Mouse (Mus musculus) neural tube, embryonic 11.5 days (tissue): ENCODE results near the gene Trdmt1. TPM values are rescaled to one million over a fixed set of nuclear protein-coding genes. Genes with fewer than 3 reads are reported as not detected.

Experiments used
- ATAC-seq: fragments of 200-750 bp; cut with Nextera tagmentation; 2 replicates; pipeline ENCODE4 v1.8.0; 2017; ENCODE audit warnings: moderate number of reproducible peaks, mild to moderate bottlenecking, moderate TSS enrichment, moderate library complexity; ENCODE audit not compliant: insufficient read depth, low FRiP score, low TSS enrichment
- DNase-seq: peaks from one replicate; pipeline ENCODE4 v3.0.0-alpha.2; 2015; ENCODE audit warnings: low spot score
- H3K27ac ChIP-seq: fragments of 300-500 bp; sonication (generic); 2 replicates; pipeline ENCODE4 v1.5.1; 2014; ENCODE audit warnings: low read depth, mild to moderate bottlenecking, low read length
- H3K27me3 ChIP-seq: fragments of 300-500 bp; sonication (generic); 2 replicates; pipeline ENCODE4 v1.6.1; 2014; ENCODE audit warnings: mild to moderate bottlenecking, low read length, mixed read lengths; ENCODE audit not compliant: control insufficient read depth, insufficient read depth
- H3K36me3 ChIP-seq: fragments of 300-500 bp; sonication (generic); 2 replicates; pipeline ENCODE4 v1.6.1; 2014; ENCODE audit warnings: mild to moderate bottlenecking, low read length, moderate library complexity, mixed read lengths; ENCODE audit not compliant: control insufficient read depth, insufficient read depth
- H3K4me1 ChIP-seq: fragments of 300-500 bp; sonication (generic); 2 replicates; pipeline ENCODE4 v1.6.1; 2014; ENCODE audit warnings: low read length, mixed read lengths; ENCODE audit not compliant: control insufficient read depth, insufficient read depth
- H3K4me2 ChIP-seq: fragments of 300-500 bp; sonication (generic); 2 replicates; pipeline ENCODE4 v1.6.1; 2014; ENCODE audit warnings: low read depth, mild to moderate bottlenecking, moderate library complexity
- H3K4me3 ChIP-seq: fragments of 300-500 bp; sonication (generic); 2 replicates; pipeline ENCODE4 v1.5.1; 2014; ENCODE audit warnings: low read depth, low read length
- H3K9ac ChIP-seq: fragments of 300-500 bp; sonication (generic); 2 replicates; pipeline ENCODE4 v1.6.1; 2014; ENCODE audit warnings: mild to moderate bottlenecking, low read length
- H3K9me3 ChIP-seq: fragments of 300-500 bp; sonication (generic); 2 replicates; pipeline ENCODE4 v1.6.1; 2016; ENCODE audit warnings: low read length; ENCODE audit not compliant: control insufficient read depth
- WGBS: fragments of 180-500 bp; shearing (Covaris S2); extraction: QIAGEN DNeasy Blood & Tissue Kit; methylation state at CpG from one replicate; pipeline ENCODE4 v1.1.7; 2014; 5-methylcytosine and 5-hydroxymethylcytosine counted together
- polyA plus RNA-seq: library from polyadenylated mRNA; unstranded; fragments of >200 nt; fragmentation: Nextera tagmentation; extraction: Ambion mirVana; gene quantifications from 2 replicates; pipeline ENCODE4 v1.2.1, GENCODE M21; 2014

Gene Trdmt1
- polyA plus RNA-seq, 1 experiment from 2014 or later, result 7.2 TPM

- H3K4me1 ChIP-seq, result no peaks in the 10 kb centered on the region
Measured at GRCm38 (mm10) chr2:13469641-13470040, 74.8 kb downstream of the Trdmt1 start.

GRCm38 (mm10) chr2:13466685-13467084 lies 77.8 kb downstream of the Trdmt1 start:
- 94% methylated on average over 3 of the region's 3 CpGs for WGBS
- Histone ChIP-seq H3K4me2 (no peak overlapping the region), H3K27ac (no peak overlapping the region), H3K4me1 (no peaks in the 10 kb centered on the region), H3K9ac (no peak overlapping the region), H3K4me3 (no peak overlapping the region), H3K27me3 (no peaks in the 10 kb centered on the region), H3K9me3 (no peaks in the 10 kb centered on the region), H3K36me3 (no peaks in the 10 kb centered on the region)
- DNase-seq (no peak), ATAC-seq (no peak)

More at GRCm38 (mm10) chr2:13469641-13470040, 74.8 kb downstream of the Trdmt1 start:
- Histone ChIP-seq H3K9me3 (no peaks in the 10 kb centered on the region), H3K27ac (no peak overlapping the region), H3K4me2 (no peak overlapping the region), H3K27me3 (no peaks in the 10 kb centered on the region), H3K36me3 (no peaks in the 10 kb centered on the region), H3K9ac (no peak overlapping the region), H3K4me3 (no peak overlapping the region)
- WGBS, result 91% methylated on average over 4 of the region's 4 CpGs
- no peak for DNase-seq
- no peak for ATAC-seq

Other genes with a start within 250 kb of the Trdmt1 start
- gene Cubn, start 52.9 kb downstream of the Trdmt1 start, polyA plus RNA-seq, result 0.19 and 0.29 TPM in 2 replicates
- 1,210 and 1,219 TPM in 2 replicates for gene Vim, start 29.3 kb upstream of the Trdmt1 start, polyA plus RNA-seq
- 0.65 and 1.0 TPM in 2 replicates for gene St8sia6, start 249.4 kb upstream of the Trdmt1 start, polyA plus RNA-seq